Mouse (Mus musculus): ENCODE measurements around the gene Adamts9.

DNA sequence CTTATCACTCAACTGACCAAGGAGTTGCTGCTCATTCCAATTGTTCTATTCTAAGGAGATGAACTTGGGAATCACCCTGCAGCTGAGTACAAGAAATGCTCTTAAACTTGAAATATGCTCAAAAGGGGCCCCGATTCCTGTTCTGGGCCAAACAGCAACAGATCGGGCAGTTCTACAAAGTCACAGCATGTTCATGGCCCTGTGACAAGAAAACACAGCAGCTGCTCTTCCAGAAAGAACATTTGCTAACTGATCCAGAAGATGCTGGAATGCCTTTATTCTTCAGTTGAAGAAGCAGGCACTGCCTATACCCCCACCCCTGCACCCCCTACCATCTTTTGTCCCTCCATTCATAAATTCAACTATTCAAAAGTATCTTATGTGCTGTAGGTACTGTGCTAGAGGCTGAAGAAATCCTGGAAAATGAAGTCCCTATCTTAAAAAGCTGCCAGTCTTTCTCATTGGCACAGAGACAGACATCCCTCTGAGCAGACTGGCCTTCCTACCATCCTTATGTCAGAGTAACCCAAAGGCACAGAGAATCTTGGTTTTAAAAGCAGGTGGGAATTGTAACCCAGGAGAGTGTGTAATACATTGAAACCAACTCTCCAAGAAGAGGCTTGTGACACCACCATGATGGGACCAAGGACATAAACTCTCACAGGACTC is 130.5 kb downstream of the Adamts9 start:
- TF ChIP-seq MAFK (IDR thresholded peaks at IDR 0.05; ENCODE audit: insufficient read depth, low read depth, low read length): no peak
- no peak for TF ChIP-seq ZC3H11A (IDR thresholded peaks at IDR 0.05; ENCODE audit: borderline replicate concordance, low read depth, low read length)
- TF ChIP-seq HCFC1 (IDR thresholded peaks at IDR 0.05; ENCODE audit: borderline replicate concordance, insufficient read depth, low read length): no peak
- no peak for TF ChIP-seq CHD2 (IDR thresholded peaks at IDR 0.05; ENCODE audit: low read depth, low read length)

Data from ES-E14 (cell line).